Mouse (Mus musculus) midbrain, embryonic 14.5 days (tissue): Measurements from ENCODE around the gene 1700012B07Rik. TPM values are rescaled to one million over a fixed set of nuclear protein-coding genes. Genes with fewer than 3 reads are reported as not detected.
A peak's percentile ranks its signal among the peaks of the same experiment; 100 is the strongest.

Experiments used
- ATAC-seq: fragments of 200-750 bp; cut with Nextera tagmentation; 2 replicates; pipeline ENCODE4 v1.8.0; 2017; ENCODE audit warnings: moderate number of reproducible peaks, moderate library complexity; ENCODE audit not compliant: low FRiP score, low TSS enrichment
- DNase-seq: peaks from one replicate; pipeline ENCODE4 v3.0.0-alpha.2; 2015
- H3K27ac ChIP-seq: fragments of 300-500 bp; sonication (generic); replicated peaks from 2 replicates; pipeline ENCODE4 v1.5.1; 2014; ENCODE audit warnings: mild to moderate bottlenecking, low read depth, low read length, moderate library complexity
- H3K27me3 ChIP-seq: fragments of 300-500 bp; sonication (generic); 2 replicates; pipeline ENCODE4 v1.6.1; 2014; ENCODE audit warnings: low read length, control low read depth, mixed read lengths; ENCODE audit not compliant: control insufficient read depth, insufficient read depth
- H3K36me3 ChIP-seq: fragments of 300-500 bp; sonication (generic); 2 replicates; pipeline ENCODE4 v1.6.1; 2014; ENCODE audit warnings: low read length, control low read depth; ENCODE audit not compliant: control insufficient read depth, insufficient read depth
- H3K4me1 ChIP-seq: fragments of 300-500 bp; sonication (generic); 2 replicates; pipeline ENCODE4 v1.6.1; 2014; ENCODE audit warnings: mild to moderate bottlenecking, antibody characterized with exemption, low read length, control low read depth; ENCODE audit not compliant: control insufficient read depth, insufficient read depth
- H3K4me2 ChIP-seq: fragments of 300-500 bp; sonication (generic); 2 replicates; pipeline ENCODE4 v1.6.1; 2014; ENCODE audit warnings: mild to moderate bottlenecking, low read length, moderate library complexity
- H3K4me3 ChIP-seq: fragments of 300-500 bp; sonication (generic); replicated peaks from 2 replicates; pipeline ENCODE4 v1.5.1; 2014; ENCODE audit warnings: low read depth, low read length
- H3K9ac ChIP-seq: fragments of 300-500 bp; sonication (generic); replicated peaks from 2 replicates; pipeline ENCODE4 v1.6.1; 2014; ENCODE audit warnings: mild to moderate bottlenecking, low read length, moderate library complexity
- H3K9me3 ChIP-seq: fragments of 300-500 bp; sonication (generic); 2 replicates; pipeline ENCODE4 v1.6.1; 2016; ENCODE audit warnings: low read length, control low read depth, mixed read lengths; ENCODE audit not compliant: control insufficient read depth
- WGBS: fragments of 180-500 bp; shearing (Covaris S2); extraction: QIAGEN DNeasy Blood & Tissue Kit; methylation state at CpG from one replicate; pipeline ENCODE4 v1.1.7; 2014; 5-methylcytosine and 5-hydroxymethylcytosine counted together
- polyA plus RNA-seq: library from polyadenylated mRNA; unstranded; fragments of >200 nt; fragmentation: Nextera tagmentation; extraction: Ambion mirVana; gene quantifications from 2 replicates; pipeline ENCODE4 v1.2.1, GENCODE M21; 2014

The 1700012B07Rik gene
- polyA plus RNA-seq, 1 experiment from 2014 or later, result not detected

GRCm38 (mm10) chr11:109857086-109857485 lies 29.2 kb upstream of the 1700012B07Rik start:
- no peaks in the 10 kb centered on the region for H3K36me3 ChIP-seq
- no peak overlapping the region for H3K4me2 ChIP-seq
- H3K27me3 ChIP-seq, result no peaks in the 10 kb centered on the region
- H3K9ac ChIP-seq, result no peak overlapping the region
- DNase-seq (no peak), ATAC-seq (no peak)
- no peaks in the 10 kb centered on the region for H3K9me3 ChIP-seq
- H3K4me3 ChIP-seq, result no peak overlapping the region
- H3K27ac ChIP-seq, result no peak overlapping the region
- H3K4me1 ChIP-seq, result no peaks in the 10 kb centered on the region; the same call in none of the 2 replicates
- 88% methylated on average over 10 of the region's 10 CpGs for WGBS

- WGBS, result 88% methylated on average over 8 of the region's 8 CpGs
- Histone ChIP-seq H3K9ac (no peak overlapping the region), H3K4me2 (no peak overlapping the region), H3K9me3 (no peaks in the 10 kb centered on the region), H3K36me3 (no peaks in the 10 kb centered on the region), H3K4me1 (no peaks in the 10 kb centered on the region; the same call in 1 of the 2 replicates), H3K27me3 (no peaks in the 10 kb centered on the region), H3K4me3 (no peak overlapping the region), H3K27ac (no peak overlapping the region)
- DNase-seq, result no peak
- ATAC-seq, result no peak
These were observed 26.2 kb upstream of the 1700012B07Rik start for GRCm38 (mm10) chr11:109854056-109854455.

GRCm38 (mm10) chr11:109853228-109853966 lies 25.6 kb upstream of the 1700012B07Rik start:
- H3K27me3 ChIP-seq, result no peaks in the 10 kb centered on the region
- peak overlapping the region; percentile 23; the same call in 1 of the 2 replicates for H3K4me2 ChIP-seq
- 35% methylated on average over 17 of the region's 17 CpGs for WGBS
- H3K4me1 ChIP-seq, result no peaks in the 10 kb centered on the region; the same call in 1 of the 2 replicates
- no peaks in the 10 kb centered on the region for H3K36me3 ChIP-seq
- no peaks in the 10 kb centered on the region for H3K9me3 ChIP-seq
- H3K9ac ChIP-seq, result no peak overlapping the region
- peak; percentile 47 for DNase-seq
- no peak overlapping the region for H3K27ac ChIP-seq
- H3K4me3 ChIP-seq, result no peak overlapping the region
- no peak for ATAC-seq

GRCm38 (mm10) chr11:109851996-109852395 lies 24.1 kb upstream of the 1700012B07Rik start:
- no peak overlapping the region for H3K4me2 ChIP-seq
- 86% methylated on average over 4 of the region's 4 CpGs for WGBS
- H3K9me3 ChIP-seq, result no peaks in the 10 kb centered on the region
- H3K27me3 ChIP-seq, result no peaks in the 10 kb centered on the region
- H3K9ac ChIP-seq, result no peak overlapping the region
- no peak overlapping the region for H3K27ac ChIP-seq
- H3K4me3 ChIP-seq, result no peak overlapping the region
- no peak for DNase-seq
- no peak for ATAC-seq
- H3K4me1 ChIP-seq, result no peaks in the 10 kb centered on the region; the same call in 1 of the 2 replicates
- no peaks in the 10 kb centered on the region for H3K36me3 ChIP-seq

GRCm38 (mm10) chr11:109846343-109846742 lies 18.5 kb upstream of the 1700012B07Rik start:
- WGBS, result 71% methylated on average over 7 of the region's 7 CpGs
- Histone ChIP-seq H3K27ac (no peak overlapping the region), H3K4me2 (no peak overlapping the region), H3K9me3 (no peaks in the 10 kb centered on the region), H3K36me3 (no peaks in the 10 kb centered on the region), H3K4me1 (no peaks in the 10 kb centered on the region), H3K27me3 (no peaks in the 10 kb centered on the region), H3K9ac (no peak overlapping the region), H3K4me3 (no peak overlapping the region)
- DNase-seq (no peak), ATAC-seq (no peak)

GRCm38 (mm10) chr11:109845601-109846000 lies 17.8 kb upstream of the 1700012B07Rik start:
- no peak overlapping the region for H3K9ac ChIP-seq
- no peaks in the 10 kb centered on the region for H3K9me3 ChIP-seq
- 67% methylated on average over 4 of the region's 4 CpGs for WGBS
- H3K4me3 ChIP-seq, result no peak overlapping the region
- H3K4me2 ChIP-seq, result no peak overlapping the region
- no peak overlapping the region for H3K27ac ChIP-seq
- ATAC-seq (no peak), DNase-seq (no peak)
- H3K4me1 ChIP-seq, result no peaks in the 10 kb centered on the region
- no peaks in the 10 kb centered on the region for H3K36me3 ChIP-seq
- no peaks in the 10 kb centered on the region for H3K27me3 ChIP-seq

GRCm38 (mm10) chr11:109844466-109844865 lies 16.6 kb upstream of the 1700012B07Rik start:
- DNase-seq, result no peak
- Histone ChIP-seq H3K9me3 (no peaks in the 10 kb centered on the region), H3K27ac (no peak overlapping the region), H3K9ac (no peak overlapping the region), H3K36me3 (no peaks in the 10 kb centered on the region), H3K27me3 (no peaks in the 10 kb centered on the region), H3K4me3 (no peak overlapping the region), H3K4me1 (no peaks in the 10 kb centered on the region), H3K4me2 (no peak overlapping the region)
- ATAC-seq, result no peak
- WGBS, result 81% methylated on average over 5 of the region's 5 CpGs

- Histone ChIP-seq H3K36me3 (no peaks in the 10 kb centered on the region), H3K9ac (no peak overlapping the region), H3K4me1 (no peaks in the 10 kb centered on the region), H3K4me2 (no peak overlapping the region), H3K9me3 (no peaks in the 10 kb centered on the region), H3K4me3 (no peak overlapping the region), H3K27ac (no peak overlapping the region), H3K27me3 (no peaks in the 10 kb centered on the region)
- ATAC-seq, result no peak
- no peak for DNase-seq
- 78% methylated on average over 5 of the region's 5 CpGs for WGBS
These were observed 2.5 kb upstream of the 1700012B07Rik start for GRCm38 (mm10) chr11:109830368-109830767.

- Histone ChIP-seq H3K36me3 (no peaks in the 10 kb centered on the region), H3K27ac (no peak overlapping the region), H3K9ac (no peak overlapping the region), H3K27me3 (no peaks in the 10 kb centered on the region), H3K4me3 (no peak overlapping the region), H3K4me1 (no peaks in the 10 kb centered on the region), H3K9me3 (no peaks in the 10 kb centered on the region), H3K4me2 (no peak overlapping the region)
- DNase-seq, result no peak
- WGBS, result 89% methylated on average over 6 of the region's 6 CpGs
- ATAC-seq, result no peak
These were observed 5.6 kb downstream of the 1700012B07Rik start for GRCm38 (mm10) chr11:109822280-109822679.
